Mouse (Mus musculus) brain, embryonic 18.5 days (tissue): ENCODE measurements at regions not wholly inside any gene's neighbourhood (a gene's known extent, or its start where the extent isn't known, plus 50 kb on each side); places are given as distances from the start of the nearest gene placed in this dataset.

Experiments used
- DNase-seq: peaks from one replicate; pipeline ENCODE4 v3.0.0-alpha.2; 2012; ENCODE audit warnings: low read depth, low spot score

- DNase-seq, result no peak
Measured at GRCm38 (mm10) chr8:126688014-126688413, 94.2 kb upstream of the Irf2bp2 start.

- DNase-seq, result no peak
Measured at GRCm38 (mm10) chr8:126686827-126687226, 93.0 kb upstream of the Irf2bp2 start.

GRCm38 (mm10) chr8:126685365-126685764 is 91.6 kb upstream of the Irf2bp2 start:
- DNase-seq, result no peak

- no peak for DNase-seq
Measured at GRCm38 (mm10) chr8:126683950-126684349, 90.2 kb upstream of the Irf2bp2 start.

GRCm38 (mm10) chr8:126683555-126683947 is 89.8 kb upstream of the Irf2bp2 start:
- no peak for DNase-seq

GRCm38 (mm10) chr8:126682817-126683554 is 89.2 kb upstream of the Irf2bp2 start:
- no peak for DNase-seq

- DNase-seq, result no peak
Measured at GRCm38 (mm10) chr8:126681948-126682651, 88.3 kb upstream of the Irf2bp2 start.

- DNase-seq, result peak; percentile 76
Measured at GRCm38 (mm10) chr8:126678004-126678751, 84.4 kb upstream of the Irf2bp2 start.

GRCm38 (mm10) chr8:126675153-126675552 is 81.4 kb upstream of the Irf2bp2 start:
- DNase-seq, result no peak

GRCm38 (mm10) chr8:126673038-126673740 is 79.4 kb upstream of the Irf2bp2 start:
- DNase-seq, result no peak

GRCm38 (mm10) chr8:126671594-126671993 is 77.8 kb upstream of the Irf2bp2 start:
- no peak for DNase-seq

- no peak for DNase-seq
Measured at GRCm38 (mm10) chr8:126669919-126670318, 76.1 kb upstream of the Irf2bp2 start.

- no peak for DNase-seq
Measured at GRCm38 (mm10) chr8:126669154-126669553, 75.4 kb upstream of the Irf2bp2 start.

GRCm38 (mm10) chr8:126668657-126669025 is 74.9 kb upstream of the Irf2bp2 start:
- DNase-seq, result no peak

GRCm38 (mm10) chr8:126667721-126668656 is 74.2 kb upstream of the Irf2bp2 start:
- DNase-seq, result peak; percentile 78

- DNase-seq, result no peak
Measured at GRCm38 (mm10) chr8:126667086-126667720, 73.4 kb upstream of the Irf2bp2 start.

- peak; percentile 98 for DNase-seq
Measured at GRCm38 (mm10) chr8:126666327-126667085, 72.7 kb upstream of the Irf2bp2 start.

- DNase-seq, result no peak
Measured at GRCm38 (mm10) chr8:126665581-126666241, 71.9 kb upstream of the Irf2bp2 start.

- no peak for DNase-seq
Measured at GRCm38 (mm10) chr8:126664891-126665290, 71.1 kb upstream of the Irf2bp2 start.
